Mouse (Mus musculus) MEL (cell line): ENCODE data around the gene Ybx1.
A peak's percentile ranks its signal among the peaks of the same experiment; 100 is the strongest.

ENCODE experiments used
- BHLHE40 ChIP-seq: IDR thresholded peaks from 2 replicates; pipeline ENCODE4 v1.6.1; 2012; ENCODE audit warnings: low read depth, mild to moderate bottlenecking, inconsistent platforms, low read length, improper control_type of control experiment, borderline replicate concordance
- CTCF ChIP-seq, 3 experiments: IDR thresholded peaks in 2 of 3; conservative IDR thresholded peaks in 1 of 3; 2 replicates each; pipeline ENCODE4 v1.5.1; 2011 to 2012; ENCODE audit warnings: low read length in 3 of 3, low read depth in 2 of 3, mild to moderate bottlenecking in 2 of 3, improper control_type of control experiment in 1 of 3, inconsistent platforms in 1 of 3, mixed read lengths in 1 of 3, moderate library complexity in 1 of 3; ENCODE audit not compliant: control insufficient read depth in 1 of 3, insufficient read depth in 1 of 3, poor library complexity in 1 of 3, severe bottlenecking in 1 of 3
- EP300 ChIP-seq, 2 experiments: IDR thresholded peaks; 2 replicates each; pipeline ENCODE4 v1.6.1; 2011; ENCODE audit warnings: improper control_type of control experiment in 2 of 2, low read length in 2 of 2, low read depth in 1 of 2, mild to moderate bottlenecking in 1 of 2
- HCFC1 ChIP-seq: IDR thresholded peaks from 2 replicates; pipeline ENCODE4 v1.6.1; 2012; ENCODE audit warnings: low read depth, mild to moderate bottlenecking, inconsistent platforms, low read length, improper control_type of control experiment, moderate library complexity
- NELFE ChIP-seq: IDR thresholded peaks from 2 replicates; pipeline ENCODE4 v1.6.1; 2011; ENCODE audit warnings: low read depth, low read length, improper control_type of control experiment
- NRF1 ChIP-seq: IDR thresholded peaks from 2 replicates; pipeline ENCODE4 v1.6.1; 2014; ENCODE audit warnings: low read depth, mild to moderate bottlenecking, inconsistent platforms, low read length, improper control_type of control experiment, moderate library complexity; ENCODE audit not compliant: poor library complexity, insufficient read depth, severe bottlenecking
- POLR2A ChIP-seq, 2 experiments: IDR thresholded peaks; 2 replicates each; pipeline ENCODE4 v1.6.1; 2011 to 2012; ENCODE audit warnings: low read length in 2 of 2, mild to moderate bottlenecking in 2 of 2, control low read depth in 1 of 2, improper control_type of control experiment in 1 of 2, low read depth in 1 of 2, moderate library complexity in 1 of 2; ENCODE audit not compliant: control insufficient read depth in 1 of 2, insufficient read depth in 1 of 2, poor library complexity in 1 of 2
- SIN3A ChIP-seq: IDR thresholded peaks from 2 replicates; pipeline ENCODE4 v1.6.1; 2012; ENCODE audit warnings: low read length, improper control_type of control experiment, inconsistent platforms
- USF1 ChIP-seq: IDR thresholded peaks from 2 replicates; pipeline ENCODE4 v1.6.1; 2014; ENCODE audit warnings: low read depth, mild to moderate bottlenecking, inconsistent platforms, low read length, improper control_type of control experiment, moderate library complexity

DNA sequence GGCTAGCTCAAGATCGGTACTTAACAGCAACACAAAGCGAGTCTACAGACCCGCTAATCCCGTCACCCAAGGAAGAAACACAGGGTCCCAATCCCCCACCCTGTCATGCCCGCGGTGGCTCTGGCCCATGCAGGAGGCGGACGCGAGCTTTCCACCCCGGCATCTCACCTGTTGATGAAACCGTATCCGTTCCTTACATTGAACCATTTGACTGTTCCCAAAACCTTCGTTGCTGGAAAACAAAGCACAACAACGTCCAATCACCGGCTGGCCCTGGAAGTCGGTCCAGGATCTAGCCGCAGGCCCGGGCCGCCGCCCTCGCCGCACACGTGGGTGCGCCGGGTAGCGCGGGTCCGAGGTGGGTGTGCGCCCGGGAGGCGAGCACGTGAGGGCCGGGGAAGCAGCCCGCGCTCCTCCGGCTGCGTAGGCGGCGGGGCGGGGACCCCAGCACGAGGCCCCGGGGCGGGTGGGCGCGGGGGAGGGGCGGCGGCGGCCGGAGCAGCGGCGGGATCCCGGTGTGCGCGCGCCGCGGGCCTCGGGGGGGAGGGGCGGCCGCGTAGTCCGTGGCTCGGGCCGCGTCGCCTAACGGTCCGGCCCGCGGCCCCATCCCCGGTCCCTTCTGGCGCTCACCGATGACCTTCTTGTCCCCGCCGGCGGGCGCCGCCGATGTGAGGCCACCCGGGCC lies 688 bp downstream of the Ybx1 start:
- TF ChIP-seq POLR2A (IDR thresholded peaks at IDR 0.05; ENCODE audit: control insufficient read depth in 1 of 2, insufficient read depth in 1 of 2, low read depth in 1 of 2, low read length in 2 of 2, poor library complexity in 1 of 2) (peak in 1 of 2 experiments; percentile 43; a peak in 1 of 4 replicates), NELFE (no peak), USF1 (no peak), NRF1 (no peak), CTCF (IDR thresholded peaks at IDR 0.05 in 2 of 3, conservative IDR thresholded peaks at IDR 0.05 in 1 of 3; ENCODE audit: control insufficient read depth in 1 of 3, insufficient read depth in 1 of 3, low read depth in 2 of 3, low read length in 3 of 3, poor library complexity in 1 of 3, severe bottlenecking in 1 of 3) (no peak), BHLHE40 (peak; percentile 52; the same call in 1 of the 2 replicates), EP300 (IDR thresholded peaks at IDR 0.05; ENCODE audit: low read depth in 1 of 2, low read length in 2 of 2) (no peak), HCFC1 (no peak), SIN3A (peak; percentile 57)
